Mouse (Mus musculus) G1E (cell line): ENCODE measurements around the gene Tmem238l. TPM values are rescaled to one million over a fixed set of nuclear protein-coding genes. Genes with fewer than 3 reads are reported as not detected.

Source experiments
- ATAC-seq: 2 replicates; pipeline ENCODE4 v1.8.0; 2016; ENCODE audit warnings: mild to moderate bottlenecking; ENCODE audit not compliant: insufficient number of reproducible peaks, poor library complexity, low FRiP score, severe bottlenecking; ENCODE audit errors: extremely low read depth
- DNase-seq: peaks from one replicate; pipeline ENCODE4 v3.0.0; 2012; ENCODE audit warnings: low spot score
- H3K27me3 ChIP-seq: 2 replicates; pipeline ENCODE4 v1.6.1; 2012; ENCODE audit warnings: mild to moderate bottlenecking, low read length, inconsistent platforms; ENCODE audit not compliant: insufficient read depth
- H3K36me3 ChIP-seq: replicated peaks from 2 replicates; pipeline ENCODE3; 2012; ENCODE audit warnings: mild to moderate bottlenecking, inconsistent platforms
- H3K4me1 ChIP-seq: 2 replicates; pipeline ENCODE4 v1.6.1; 2012; ENCODE audit warnings: low read depth, low read length, inconsistent platforms, mixed read lengths; ENCODE audit not compliant: insufficient read depth
- H3K4me3 ChIP-seq: 2 replicates; pipeline ENCODE4 v1.5.1; 2012; ENCODE audit warnings: low read depth, mild to moderate bottlenecking, inconsistent platforms, low read length, moderate library complexity, mixed read lengths
- H3K9me3 ChIP-seq: replicated peaks from 2 replicates; pipeline ENCODE4 v1.6.1; 2012; ENCODE audit warnings: inconsistent platforms
- CTCF ChIP-seq: IDR thresholded peaks from 2 replicates; pipeline ENCODE4 v1.5.1; 2012; ENCODE audit warnings: low read depth, low read length, inconsistent platforms, mixed read lengths
- GATA1 ChIP-seq: IDR thresholded peaks from 2 replicates; pipeline ENCODE4 v1.6.1; 2012; ENCODE audit warnings: borderline replicate concordance, low read length, inconsistent platforms, mixed read lengths
- GATA2 ChIP-seq: IDR thresholded peaks from 2 replicates; pipeline ENCODE4 v1.6.1; 2012; ENCODE audit warnings: low read depth, low read length, inconsistent platforms, borderline replicate concordance
- POLR2AphosphoS5 ChIP-seq: IDR thresholded peaks from 2 replicates; pipeline ENCODE4 v1.6.1; 2012; ENCODE audit warnings: low read depth, low read length, inconsistent platforms; ENCODE audit not compliant: insufficient replicate concordance
- TAL1 ChIP-seq: conservative IDR thresholded peaks from 2 replicates; pipeline ENCODE4 v1.6.1; 2012; ENCODE audit warnings: low read depth, low read length, inconsistent platforms, mixed read lengths
- polyA plus RNA-seq: library from polyadenylated mRNA; stranded (reverse); fragments of >175 nt; gene quantifications from 2 replicates; pipeline ENCODE4 v1.2.3, GENCODE M21; 2012
- total RNA-seq, 2 experiments: library from RNA; stranded (forward) in 1 of 2; stranded (reverse) in 1 of 2; fragments of 200-1000 nt in 1 of 2; fragments of >200 nt in 1 of 2; fragmentation: Nextera tagmentation in 1 of 2; gene quantifications; 2 replicates each; pipeline ENCODE4 v1.2.3; 2014 to 2017

Tmem238l gene
- total RNA-seq (2014; fragmentation: Nextera tagmentation) (not detected in 2 replicates), total RNA-seq (2017) (not detected in 2 replicates), polyA plus RNA-seq (not detected in 2 replicates)

- ATAC-seq (no peak), DNase-seq (no peak)
- no peaks in the 10 kb centered on the region for H3K36me3 ChIP-seq
- H3K9me3 ChIP-seq: peaks cover 32% of the 10 kb centered on the region
- H3K4me3 ChIP-seq: no peak within 1 kb of the TSS
- H3K4me1 ChIP-seq: no peaks in the 10 kb centered on the region
- no peaks in the 10 kb centered on the region for H3K27me3 ChIP-seq
- TF ChIP-seq CTCF (no peak), POLR2AphosphoS5 (no peak), GATA1 (no peak), GATA2 (no peak), TAL1 (no peak)
These were observed at the start of gene Tmem238l for GRCm38 (mm10) chr11:66956303-66956702. Tmem238l (plus strand) TSS chr11:66956638.

- Histone ChIP-seq H3K4me3 (no peak within 1 kb of the TSS), H3K4me1 (no peaks in the 10 kb centered on the region), H3K36me3 (no peaks in the 10 kb centered on the region), H3K9me3 (peaks cover 41% of the 10 kb centered on the region), H3K27me3 (no peaks in the 10 kb centered on the region)
- ATAC-seq (no peak), DNase-seq (no peak)
- TF ChIP-seq POLR2AphosphoS5 (no peak), GATA2 (no peak), CTCF (no peak), TAL1 (no peak), GATA1 (no peak)
These were observed 44.6 kb upstream of the Tmem238l start, which contains the start of gene Pirt for GRCm38 (mm10) chr11:66911811-66912210. Pirt (plus strand) TSS chr11:66911981.

- Histone ChIP-seq H3K4me1 (no peaks in the 10 kb centered on the region), H3K9me3 (peaks cover 38% of the 10 kb centered on the region), H3K36me3 (no peaks in the 10 kb centered on the region), H3K27me3 (no peaks in the 10 kb centered on the region), H3K4me3 (no peak overlapping the region)
- TF ChIP-seq GATA2 (no peak), TAL1 (no peak), GATA1 (no peak), CTCF (no peak)
- ATAC-seq (no peak), DNase-seq (no peak)
These were observed 43.6 kb upstream of the Tmem238l start for GRCm38 (mm10) chr11:66912531-66913458.

GRCm38 (mm10) chr11:66914249-66914648, 42.2 kb upstream of the Tmem238l start:
- ATAC-seq (no peak), DNase-seq (no peak)
- peaks cover 40% of the 10 kb centered on the region for H3K9me3 ChIP-seq
- no peaks in the 10 kb centered on the region for H3K36me3 ChIP-seq
- H3K4me3 ChIP-seq: no peak overlapping the region
- no peaks in the 10 kb centered on the region for H3K4me1 ChIP-seq
- TF ChIP-seq TAL1 (no peak), CTCF (no peak), GATA1 (no peak), GATA2 (no peak), POLR2AphosphoS5 (no peak)
- no peaks in the 10 kb centered on the region for H3K27me3 ChIP-seq

- Histone ChIP-seq H3K27me3 (no peaks in the 10 kb centered on the region), H3K4me1 (no peaks in the 10 kb centered on the region)
- no peak for TF ChIP-seq POLR2AphosphoS5
- no peak for TF ChIP-seq GATA1
- no peak for TF ChIP-seq TAL1
- TF ChIP-seq CTCF: no peak
- TF ChIP-seq GATA2: no peak
These were observed 36.4 kb upstream of the Tmem238l start for GRCm38 (mm10) chr11:66920012-66920411.

GRCm38 (mm10) chr11:66924095-66924823, 32.2 kb upstream of the Tmem238l start:
- Histone ChIP-seq H3K9me3 (peaks cover 48% of the 10 kb centered on the region), H3K27me3 (no peaks in the 10 kb centered on the region), H3K4me1 (no peaks in the 10 kb centered on the region), H3K36me3 (no peaks in the 10 kb centered on the region), H3K4me3 (no peak overlapping the region)
- ATAC-seq (no peak), DNase-seq (no peak)
- TF ChIP-seq TAL1: no peak
- TF ChIP-seq GATA2: no peak
- TF ChIP-seq POLR2AphosphoS5: no peak
- TF ChIP-seq CTCF: no peak
- TF ChIP-seq GATA1: no peak

More at GRCm38 (mm10) chr11:66920012-66920411, 36.4 kb upstream of the Tmem238l start:
- no peak overlapping the region for H3K4me3 ChIP-seq
- ATAC-seq (no peak), DNase-seq (no peak)
- H3K9me3 ChIP-seq: peaks cover 37% of the 10 kb centered on the region
- H3K36me3 ChIP-seq: no peaks in the 10 kb centered on the region
